Mouse (Mus musculus) olfactory bulb, adult 2 months (tissue): ENCODE results near the gene Zfp658.

Experiments used
- CTCF ChIP-seq: fragments of 200-500 bp; IDR thresholded peaks from 2 replicates; pipeline ENCODE4 v1.5.1; 2012; ENCODE audit warnings: low read depth, mild to moderate bottlenecking, low read length, moderate library complexity; ENCODE audit not compliant: insufficient read depth
- POLR2A ChIP-seq: fragments of 200-500 bp; IDR thresholded peaks from 2 replicates; pipeline ENCODE4 v1.6.1; 2012; ENCODE audit warnings: mild to moderate bottlenecking, low read depth, low read length, moderate library complexity; ENCODE audit not compliant: insufficient read depth

- TF ChIP-seq POLR2A (no peak), CTCF (no peak)
Observed at GRCm38 (mm10) chr7:43606896-43607742, 45.1 kb downstream of the Zfp658 start, which contains the start of gene Zfp819.
